Mouse (Mus musculus) thymus, adult 18-20 months (tissue): ENCODE data around the gene Atp4b.
A peak's percentile ranks its signal among the peaks of the same experiment; 100 is the strongest.

ENCODE experiments used
- DNase-seq, 2 experiments: peaks; one replicate each; pipeline ENCODE4 v3.0.0; 2022; ENCODE audit warnings: mixed read lengths in 2 of 2

The Atp4b gene

GRCm38 (mm10) chr8:13396725-13397124 lies at the start of gene Atp4b:
Gene Atp4b, minus strand, starts transcription at chr8:13396825.
- no peak for DNase-seq

DNA sequence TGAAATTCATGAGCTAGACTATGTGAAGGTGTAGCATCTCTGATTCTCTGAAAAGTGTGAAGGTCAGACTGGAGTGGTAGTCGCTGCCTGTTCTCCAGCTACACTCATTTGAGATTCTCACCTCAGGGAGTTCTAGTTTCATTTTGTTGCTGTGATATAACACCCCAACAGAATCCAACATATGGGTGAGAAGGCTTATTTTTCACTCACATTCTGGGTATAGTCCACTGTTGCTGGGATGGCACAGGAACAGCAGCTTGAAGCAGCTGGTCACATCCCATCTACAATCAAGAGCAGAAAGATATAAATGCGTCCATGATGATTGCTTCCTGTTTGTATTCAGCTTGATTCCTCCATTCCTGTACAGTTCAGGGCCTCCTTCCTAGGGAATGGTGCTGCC lies 45.5 kb upstream of the Atp4b start:
- DNase-seq: no peak

DNA sequence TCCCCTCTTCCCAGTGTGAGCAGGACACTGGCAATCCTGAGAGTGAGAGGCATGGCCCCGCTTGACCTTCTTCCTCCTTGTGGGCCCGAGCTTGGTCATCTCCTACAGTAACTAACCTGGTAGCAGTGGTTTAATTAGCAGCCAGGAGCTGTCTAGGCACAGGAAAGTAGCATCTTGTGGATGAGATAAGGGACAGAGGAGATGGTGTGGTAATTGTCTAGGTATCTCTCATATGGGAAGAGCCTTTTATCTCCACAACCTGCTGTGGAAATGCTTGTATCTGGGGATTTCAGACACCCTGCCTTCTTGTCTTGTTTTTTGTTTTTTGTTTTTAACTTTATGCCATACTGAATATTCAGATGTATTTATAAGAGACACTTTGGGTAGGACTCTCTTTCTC lies 40.9 kb upstream of the Atp4b start:
- no peak for DNase-seq

DNA sequence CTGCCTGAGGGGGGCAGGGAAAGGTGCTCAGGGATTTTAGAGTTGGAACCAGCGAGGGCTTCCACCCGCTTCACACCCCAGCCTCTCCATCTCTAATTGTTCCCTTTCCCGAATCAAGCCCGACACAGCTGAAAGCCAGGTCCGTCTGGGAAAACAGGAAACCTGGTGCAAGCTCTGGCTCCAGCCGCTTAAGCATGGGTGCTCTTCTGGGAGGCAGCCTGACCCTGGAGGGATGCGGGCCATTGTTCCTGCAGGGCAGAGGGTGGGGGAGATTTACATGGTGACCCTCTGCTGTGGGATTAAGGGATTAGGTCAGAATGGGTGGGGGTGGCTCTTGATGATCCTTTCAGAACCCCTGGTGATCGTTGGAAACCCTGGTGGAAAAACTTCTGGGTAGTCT lies 39.4 kb upstream of the Atp4b start:
- no peak for DNase-seq

GRCm38 (mm10) chr8:13434889-13435288 lies 38.3 kb upstream of the Atp4b start, which contains the start of gene Tmem255b:
Gene Tmem255b, plus strand, starts transcription at chr8:13435189.
- no peak for DNase-seq

DNA sequence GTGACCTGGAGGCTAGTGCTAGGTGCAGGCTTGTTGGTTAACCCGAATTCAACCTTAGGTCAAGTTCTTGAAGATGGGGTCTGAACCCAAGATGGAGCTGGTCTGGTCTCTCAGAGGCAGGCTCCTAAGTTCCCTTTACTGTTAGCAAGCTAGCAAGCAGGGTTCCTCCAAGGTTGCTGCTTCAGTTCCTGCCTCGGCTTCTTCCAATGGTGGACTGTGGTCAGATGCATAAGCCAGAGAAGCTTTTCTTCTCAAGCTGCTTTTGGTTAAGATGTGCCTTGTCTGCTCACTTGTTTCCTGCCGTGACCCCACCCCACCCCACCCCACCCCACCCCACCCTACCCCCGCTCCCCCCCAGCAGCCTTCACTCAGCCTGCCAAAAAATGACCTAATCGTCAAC lies 36.5 kb upstream of the Atp4b start:
- DNase-seq: no peak

DNA sequence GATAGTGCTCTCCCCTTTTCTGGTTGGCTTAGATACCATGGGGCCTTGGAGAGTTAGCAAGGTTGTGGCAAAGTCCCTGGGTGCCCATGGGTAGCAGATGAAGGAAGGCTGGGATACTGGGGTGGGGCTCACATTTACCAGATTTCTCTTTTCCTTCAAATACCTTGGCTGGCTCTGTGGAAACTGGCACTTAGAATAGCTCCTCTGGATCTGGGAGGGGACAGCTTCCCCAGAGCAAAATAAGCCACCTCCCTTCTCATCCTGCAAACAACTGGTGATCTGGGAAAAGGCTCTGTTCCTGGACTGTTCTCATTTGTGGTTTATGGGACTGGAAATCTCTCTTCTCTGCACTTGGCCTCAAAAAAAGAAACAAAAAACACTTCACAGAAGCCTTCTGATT lies 34.2 kb upstream of the Atp4b start:
- no peak for DNase-seq

DNA sequence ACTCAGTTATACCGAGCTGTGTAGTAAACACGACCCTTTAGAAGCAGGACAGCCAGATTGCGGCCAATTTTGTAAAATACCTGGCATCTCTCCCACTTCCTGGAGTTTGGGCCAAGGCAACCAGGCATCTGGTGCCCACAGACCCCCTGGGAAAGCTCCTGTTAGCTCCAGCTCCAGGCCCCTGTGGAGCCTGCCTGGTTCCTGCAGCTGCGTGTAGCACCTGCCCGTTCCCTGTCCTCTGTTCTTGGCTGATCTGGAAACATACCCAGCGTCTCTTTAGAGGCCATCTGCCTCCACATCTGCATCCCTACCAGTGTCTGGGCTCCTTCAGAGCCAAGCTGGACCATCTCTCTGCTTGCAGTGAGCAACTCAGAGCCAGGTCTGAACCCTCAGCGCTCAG lies 33.8 kb upstream of the Atp4b start:
- no peak for DNase-seq

DNA sequence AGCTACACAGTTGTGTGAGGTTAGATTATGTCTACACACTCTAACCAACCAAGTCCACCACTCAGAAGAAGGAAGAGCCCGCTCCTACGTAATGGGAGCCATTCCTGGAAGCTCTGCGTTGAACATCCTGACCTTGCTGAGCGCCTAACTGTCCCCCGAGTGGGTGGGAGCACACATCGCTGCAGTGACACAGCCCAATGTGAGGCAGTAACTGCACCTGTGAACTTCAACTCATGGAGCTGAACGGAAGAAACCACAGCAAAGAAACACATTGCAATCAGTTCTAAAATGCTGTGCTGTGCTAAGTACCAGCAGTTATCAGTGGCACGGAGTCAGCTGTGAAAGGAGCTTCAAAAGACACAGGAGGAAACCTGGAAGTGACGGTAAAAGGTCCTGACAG lies 31.5 kb upstream of the Atp4b start:
- DNase-seq: peak; percentile 62 to 77

GRCm38 (mm10) chr8:13427351-13427750 lies 30.7 kb upstream of the Atp4b start:
- no peak for DNase-seq

- DNase-seq: no peak
Observed at GRCm38 (mm10) chr8:13420970-13421369, 24.3 kb upstream of the Atp4b start.

- no peak for DNase-seq
Observed at GRCm38 (mm10) chr8:13419111-13419639, 22.6 kb upstream of the Atp4b start.

GRCm38 (mm10) chr8:13415879-13416278 lies 19.3 kb upstream of the Atp4b start:
- no peak for DNase-seq

DNA sequence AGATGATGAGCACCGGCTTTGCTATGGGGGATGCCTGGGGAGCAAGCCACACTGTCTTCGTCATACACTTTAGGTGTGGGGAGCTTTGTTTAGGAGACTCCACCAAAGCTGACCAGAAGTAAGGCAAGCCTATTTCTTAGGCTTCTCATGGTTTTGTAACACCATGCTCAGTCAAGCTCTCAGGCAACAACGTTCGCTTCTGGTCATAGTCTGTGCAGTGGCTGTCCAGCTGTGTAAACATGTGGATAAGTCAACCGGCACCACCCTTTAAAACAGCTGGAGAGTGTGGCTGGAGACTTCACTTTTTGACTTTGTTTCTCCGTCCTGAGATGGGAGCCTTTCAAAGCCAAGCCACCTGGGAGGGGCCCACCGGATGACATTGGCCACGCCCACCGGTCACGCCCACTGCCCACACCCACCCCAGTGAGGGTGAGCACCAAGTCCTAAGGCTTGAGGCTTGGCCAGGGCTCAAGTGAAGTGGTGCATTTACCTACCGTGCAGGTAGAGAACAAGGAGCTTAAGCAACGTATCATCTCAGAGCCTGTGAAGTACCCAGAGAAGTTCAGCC lies 17.3 kb upstream of the Atp4b start:
- peak in 1 of 2 experiments; percentile 14 for DNase-seq

GRCm38 (mm10) chr8:13412891-13413558 lies 16.4 kb upstream of the Atp4b start:
- no peak for DNase-seq

- peak; percentile 21 to 39 for DNase-seq
Observed at GRCm38 (mm10) chr8:13411597-13411996, 15.0 kb upstream of the Atp4b start.

- no peak for DNase-seq
Observed at GRCm38 (mm10) chr8:13406011-13406410, 9.4 kb upstream of the Atp4b start.

GRCm38 (mm10) chr8:13404666-13405131 lies 8.1 kb upstream of the Atp4b start, which contains the start of gene Grk1:
Gene Grk1, plus strand, starts transcription at chr8:13405081.
- DNase-seq: no peak

- no peak for DNase-seq
Observed at GRCm38 (mm10) chr8:13403517-13403916, 6.9 kb upstream of the Atp4b start.

GRCm38 (mm10) chr8:13393869-13394268 lies 2.8 kb downstream of the Atp4b start:
- DNase-seq: no peak

GRCm38 (mm10) chr8:13388744-13389143 lies 7.9 kb downstream of the Atp4b start:
- DNase-seq: no peak

DNA sequence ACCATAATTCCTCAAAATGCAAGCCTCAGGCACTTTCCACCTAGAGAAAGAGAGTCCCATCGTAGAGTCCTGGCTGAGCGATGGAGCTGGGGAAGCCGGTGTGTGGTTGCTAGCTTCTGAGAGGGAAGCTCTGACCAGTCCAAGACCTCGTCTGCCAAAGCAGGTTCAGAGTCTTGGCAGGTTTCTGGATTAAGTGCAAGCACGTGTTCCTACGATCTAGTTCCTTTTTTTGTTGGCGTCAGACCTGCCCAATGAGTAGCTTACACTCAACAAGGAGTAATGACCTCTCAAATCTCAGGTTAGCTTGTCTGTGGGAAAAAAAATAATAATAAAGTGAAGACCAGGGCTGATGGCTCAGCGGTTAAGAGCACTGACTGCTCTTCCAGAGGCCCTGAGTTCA lies 8.9 kb downstream of the Atp4b start:
- DNase-seq: no peak

DNA sequence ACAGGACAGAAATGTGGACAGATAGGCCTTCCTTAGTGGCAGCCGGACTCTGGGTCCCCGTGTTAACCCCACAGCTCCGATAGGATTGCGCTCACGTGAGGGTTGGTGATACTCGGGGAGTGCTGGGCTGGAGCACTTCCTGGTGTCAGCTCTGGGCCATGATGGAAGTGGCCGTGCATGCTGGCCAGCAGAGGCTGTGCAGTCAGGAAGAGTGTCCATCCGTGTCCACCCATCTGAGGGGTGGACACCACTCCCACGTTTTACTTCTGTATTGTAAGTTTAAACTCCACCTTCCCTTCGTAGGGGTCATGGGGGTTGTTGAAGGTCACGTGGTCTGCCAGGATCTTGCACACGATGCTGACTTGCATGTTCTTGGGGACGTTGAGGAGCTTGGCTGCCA lies 10.3 kb downstream of the Atp4b start:
- no peak for DNase-seq

DNA sequence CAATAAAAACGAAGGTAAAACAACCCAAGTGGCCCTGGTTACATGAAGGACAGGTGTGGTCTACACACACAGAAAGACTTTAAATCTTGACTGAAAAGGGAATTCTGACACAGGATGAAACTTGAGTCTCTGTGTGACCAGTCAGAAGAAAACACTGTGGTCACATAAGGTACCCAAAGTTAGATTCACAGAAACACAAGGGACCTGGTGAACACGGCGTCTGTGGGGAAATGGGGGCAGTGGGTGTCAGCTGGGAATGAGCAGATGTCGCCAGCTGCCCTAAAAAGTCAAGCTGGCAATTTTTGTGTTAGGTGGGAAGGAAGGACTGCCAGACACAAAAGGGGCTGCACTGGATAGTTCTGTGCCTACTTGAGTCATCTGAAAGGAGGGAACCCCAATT lies 13.6 kb downstream of the Atp4b start:
- no peak for DNase-seq
